Comparison of ENCODE assay signal across 8 mouse cellular contexts in the genomic region with DNA sequence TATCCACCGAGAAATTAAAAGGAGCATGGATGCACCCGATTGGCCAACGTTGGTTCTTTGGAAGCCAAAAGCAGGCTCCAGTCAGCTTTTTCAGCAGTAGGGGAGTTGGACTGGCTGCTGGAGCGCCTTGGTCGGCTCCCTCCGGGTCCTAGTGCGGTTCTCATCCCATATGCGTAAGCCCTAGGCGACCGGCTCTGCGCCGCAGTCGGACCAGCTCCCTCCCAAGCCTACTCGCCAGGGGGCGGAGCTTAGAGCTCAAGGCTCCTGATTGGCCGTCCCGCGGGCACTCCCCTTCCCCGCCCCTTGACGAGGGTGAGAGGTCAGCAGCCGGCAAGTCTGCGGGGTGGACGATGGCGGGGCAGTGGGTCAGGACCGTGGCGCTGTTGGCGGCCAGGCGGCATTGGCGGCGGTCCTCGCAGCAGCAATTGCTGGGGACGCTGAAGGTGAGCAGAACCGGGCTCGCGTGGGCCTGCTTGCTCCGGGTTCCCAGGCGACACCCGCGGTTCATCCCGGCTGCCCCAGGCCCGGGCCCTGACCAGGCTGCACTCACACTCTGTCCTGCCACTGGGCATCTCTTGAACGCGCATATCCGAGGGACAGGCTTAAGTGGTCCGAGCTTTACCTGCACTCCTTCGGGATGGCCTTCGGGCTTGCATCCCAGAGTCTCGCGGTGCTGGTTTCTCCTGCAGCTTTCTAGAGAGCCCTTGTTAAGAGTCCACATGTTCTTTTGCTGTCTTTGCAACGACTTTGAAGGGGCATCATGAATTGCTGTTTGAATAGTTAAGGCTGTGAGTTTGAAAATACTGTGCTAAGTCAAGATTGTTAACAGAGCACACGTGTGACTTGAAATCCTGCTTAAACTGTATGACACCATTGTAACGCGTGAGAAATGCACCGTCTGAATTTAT. TPM values are rescaled to one million over a fixed set of nuclear protein-coding genes. Genes with fewer than 3 reads are reported as not detected.
A peak's percentile ranks its signal among the peaks of the same experiment; 100 is the strongest.
DNase-seq lines count a peak whose midpoint lies in the region; ATAC-seq lines count a peak whose summit lies in the region.

Pcca (plus strand) TSS at position 308 of the 908 bp plus-strand sequence.

- peak within 1 kb of the TSS; percentile 79 for H3K9ac ChIP-seq in hindbrain, embryonic 12.5 days

- peak within 1 kb of the TSS; percentile 78 for H3K4me3 ChIP-seq in hindbrain, embryonic 12.5 days

- peak; percentile 100 for ATAC-seq in hindbrain, embryonic 12.5 days (ENCODE audit: low FRiP score)

- WGBS in hindbrain, embryonic 12.5 days, result 2% methylated on average over 51 of the region's 54 CpGs

- peaks cover 11% of the 10 kb centered on the region for H3K4me1 ChIP-seq in hindbrain, embryonic 12.5 days

- peak; percentile 99 for DNase-seq in Muller cell, postnatal 12 days (ENCODE audit: inconsistent ontology term)
- DNase-seq in cerebellum, adult 9-11 months, result peak; percentile 98
- peak; percentile 96 to 97 for DNase-seq in frontal cortex, postnatal 10 days (ENCODE audit: low spot score in 2 of 2)
- DNase-seq in layer of hippocampus, postnatal 14 days (ENCODE audit: low spot score in 2 of 2), result peak; percentile 95 to 96
- DNase-seq in lung, postnatal 14 days, result peak; percentile 94
- peak; percentile 91 for DNase-seq in retina, adult 2 months (ENCODE audit: low read depth, low spot score)
- peak; percentile 93 to 94 for DNase-seq in thymus, postnatal 36 days

- H3K27ac ChIP-seq in hindbrain, embryonic 12.5 days, result peak within 1 kb of the TSS; percentile 72; the same call in 1 of the 2 replicates

- no peaks in the 10 kb centered on the region for H3K27me3 ChIP-seq in hindbrain, embryonic 12.5 days

- H3K4me2 ChIP-seq in hindbrain, embryonic 12.5 days (replicated peaks), result peak within 1 kb of the TSS; percentile 77

- no peaks in the 10 kb centered on the region for H3K36me3 ChIP-seq in hindbrain, embryonic 12.5 days

- H3K9me3 ChIP-seq in hindbrain, embryonic 12.5 days (replicated peaks), result no peaks in the 10 kb centered on the region

RNA-seq across cellular contexts. Expression of gene Pcca, which starts in this region (rescaled TPM):
- 33.4 and 34.9 TPM in 2 replicates for polyA plus RNA-seq in hindbrain, embryonic 12.5 days (2016; fragmentation: Nextera tagmentation; extraction: Ambion mirVana)
- total RNA-seq in layer of hippocampus, postnatal 14 days (2021), result 10 to 100 TPM; 38.1 to 43.4 TPM

Comparison
In these comparisons a context has a peak if more than half of its experiments do, and no peak if none do; other contexts are left out.
1. Peak in every context shown above with its lines: DNase-seq, ATAC-seq, H3K4me3 ChIP-seq and H3K27ac ChIP-seq.